Mouse (Mus musculus): ENCODE measurements around the gene Ccnb1ip1. TPM values are rescaled to one million over a fixed set of nuclear protein-coding genes. Genes with fewer than 3 reads are reported as not detected.

Ccnb1ip1 gene
- not detected for polyA plus RNA-seq (2014; fragmentation: Illumina TruSeq; extraction: RNeasy Lipid Tissue Mini Kit (QIAGEN cat#74804); ENCODE audit: low read depth, low replicate concordance)

GRCm38 (mm10) chr14:50807487-50808072, at the start of gene Ccnb1ip1, which contains the start of gene Parp2:
TSS of gene Ccnb1ip1 (minus strand) at chr14:50807732.
TSS of gene Parp2 (plus strand) at chr14:50807841.

DNA sequence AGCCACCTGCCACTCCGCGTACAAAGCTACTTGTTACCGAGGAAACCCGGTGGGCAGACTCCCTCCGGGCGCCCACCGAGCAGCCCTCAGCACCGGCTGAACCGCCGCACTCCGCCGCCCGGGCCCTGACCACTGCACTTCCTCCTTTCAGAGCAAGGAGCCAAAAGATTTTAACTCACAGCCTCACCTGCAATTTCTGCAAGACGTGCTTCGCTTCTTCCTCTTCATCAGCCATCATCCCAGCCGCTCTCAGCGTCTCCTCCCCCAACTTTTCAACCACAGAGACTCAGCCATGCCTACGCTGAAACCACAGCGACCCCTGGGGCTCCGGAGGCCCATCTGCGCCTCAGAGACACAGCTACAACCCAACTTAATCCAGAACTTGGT, 22.3 kb downstream of the Ccnb1ip1 start, which contains the start of gene Ttc5:
Gene Ttc5, minus strand, starts transcription at position 269 of the 387 bp plus-strand sequence.

GRCm38 (mm10) chr14:50744994-50745393, 62.5 kb downstream of the Ccnb1ip1 start, which contains the start of gene Olfr749:
TSS of gene Olfr749 (minus strand) at chr14:50745094.

Other genes starting within 250 kb of the Ccnb1ip1 start
- gene Olfr744, start 192.9 kb downstream of the Ccnb1ip1 start, polyA plus RNA-seq (2014; fragmentation: Illumina TruSeq; extraction: RNeasy Lipid Tissue Mini Kit (QIAGEN cat#74804); ENCODE audit: low read depth, low replicate concordance), result not detected
- not detected for gene Olfr745, start 168.3 kb downstream of the Ccnb1ip1 start, polyA plus RNA-seq (2014; fragmentation: Illumina TruSeq; extraction: RNeasy Lipid Tissue Mini Kit (QIAGEN cat#74804); ENCODE audit: low read depth, low replicate concordance)
- gene Olfr746, start 160.6 kb downstream of the Ccnb1ip1 start, polyA plus RNA-seq (2014; fragmentation: Illumina TruSeq; extraction: RNeasy Lipid Tissue Mini Kit (QIAGEN cat#74804); ENCODE audit: low read depth, low replicate concordance), result not detected
- gene Olfr747, start 114.5 kb downstream of the Ccnb1ip1 start, polyA plus RNA-seq (2014; fragmentation: Illumina TruSeq; extraction: RNeasy Lipid Tissue Mini Kit (QIAGEN cat#74804); ENCODE audit: low read depth, low replicate concordance), result not detected
- gene Olfr748, start 100.4 kb downstream of the Ccnb1ip1 start, polyA plus RNA-seq (2014; fragmentation: Illumina TruSeq; extraction: RNeasy Lipid Tissue Mini Kit (QIAGEN cat#74804); ENCODE audit: low read depth, low replicate concordance), result not detected
- not detected for gene Olfr749, start 62.6 kb downstream of the Ccnb1ip1 start, polyA plus RNA-seq (2014; fragmentation: Illumina TruSeq; extraction: RNeasy Lipid Tissue Mini Kit (QIAGEN cat#74804); ENCODE audit: low read depth, low replicate concordance)
- 14.5 TPM for gene Ttc5, start 22.2 kb downstream of the Ccnb1ip1 start, polyA plus RNA-seq (2014; fragmentation: Illumina TruSeq; extraction: RNeasy Lipid Tissue Mini Kit (QIAGEN cat#74804); ENCODE audit: low read depth, low replicate concordance)
- gene Parp2, start 109 bp upstream of the Ccnb1ip1 start, polyA plus RNA-seq (2014; fragmentation: Illumina TruSeq; extraction: RNeasy Lipid Tissue Mini Kit (QIAGEN cat#74804); ENCODE audit: low read depth, low replicate concordance), result 45.3 TPM
- gene Tep1, start 62.8 kb upstream of the Ccnb1ip1 start, polyA plus RNA-seq (2014; fragmentation: Illumina TruSeq; extraction: RNeasy Lipid Tissue Mini Kit (QIAGEN cat#74804); ENCODE audit: low read depth, low replicate concordance), result 11.6 TPM
- gene Klhl33, start 89.8 kb upstream of the Ccnb1ip1 start, polyA plus RNA-seq (2014; fragmentation: Illumina TruSeq; extraction: RNeasy Lipid Tissue Mini Kit (QIAGEN cat#74804); ENCODE audit: low read depth, low replicate concordance), result 1.8 TPM
- gene Osgep, start 117.2 kb upstream of the Ccnb1ip1 start, polyA plus RNA-seq (2014; fragmentation: Illumina TruSeq; extraction: RNeasy Lipid Tissue Mini Kit (QIAGEN cat#74804); ENCODE audit: low read depth, low replicate concordance), result 12.5 TPM
- gene Apex1, start 117.2 kb upstream of the Ccnb1ip1 start, polyA plus RNA-seq (2014; fragmentation: Illumina TruSeq; extraction: RNeasy Lipid Tissue Mini Kit (QIAGEN cat#74804); ENCODE audit: low read depth, low replicate concordance), result 28.1 TPM
- 19.0 TPM for gene Pip4p1, start 123.1 kb upstream of the Ccnb1ip1 start, polyA plus RNA-seq (2014; fragmentation: Illumina TruSeq; extraction: RNeasy Lipid Tissue Mini Kit (QIAGEN cat#74804); ENCODE audit: low read depth, low replicate concordance)
- 56.6 TPM for gene Pnp, start 123.3 kb upstream of the Ccnb1ip1 start, polyA plus RNA-seq (2014; fragmentation: Illumina TruSeq; extraction: RNeasy Lipid Tissue Mini Kit (QIAGEN cat#74804); ENCODE audit: low read depth, low replicate concordance)
- gene Gm49342, start 136.8 kb upstream of the Ccnb1ip1 start, polyA plus RNA-seq (2014; fragmentation: Illumina TruSeq; extraction: RNeasy Lipid Tissue Mini Kit (QIAGEN cat#74804); ENCODE audit: low read depth, low replicate concordance), result not detected
- gene Pnp2, start 148.3 kb upstream of the Ccnb1ip1 start, polyA plus RNA-seq (2014; fragmentation: Illumina TruSeq; extraction: RNeasy Lipid Tissue Mini Kit (QIAGEN cat#74804); ENCODE audit: low read depth, low replicate concordance), result 0.52 TPM
- gene Rnase10, start 200.0 kb upstream of the Ccnb1ip1 start, polyA plus RNA-seq (2014; fragmentation: Illumina TruSeq; extraction: RNeasy Lipid Tissue Mini Kit (QIAGEN cat#74804); ENCODE audit: low read depth, low replicate concordance), result 0.52 TPM
- not detected for gene Rnase9, start 234.1 kb upstream of the Ccnb1ip1 start, polyA plus RNA-seq (2014; fragmentation: Illumina TruSeq; extraction: RNeasy Lipid Tissue Mini Kit (QIAGEN cat#74804); ENCODE audit: low read depth, low replicate concordance)
- gene Rnase11, start 242.4 kb upstream of the Ccnb1ip1 start, polyA plus RNA-seq (2014; fragmentation: Illumina TruSeq; extraction: RNeasy Lipid Tissue Mini Kit (QIAGEN cat#74804); ENCODE audit: low read depth, low replicate concordance), result not detected
- not detected for gene Rnase12, start 249.9 kb upstream of the Ccnb1ip1 start, polyA plus RNA-seq (2014; fragmentation: Illumina TruSeq; extraction: RNeasy Lipid Tissue Mini Kit (QIAGEN cat#74804); ENCODE audit: low read depth, low replicate concordance)